Mouse (Mus musculus): Measurements from ENCODE around the gene Myo10.

DNA sequence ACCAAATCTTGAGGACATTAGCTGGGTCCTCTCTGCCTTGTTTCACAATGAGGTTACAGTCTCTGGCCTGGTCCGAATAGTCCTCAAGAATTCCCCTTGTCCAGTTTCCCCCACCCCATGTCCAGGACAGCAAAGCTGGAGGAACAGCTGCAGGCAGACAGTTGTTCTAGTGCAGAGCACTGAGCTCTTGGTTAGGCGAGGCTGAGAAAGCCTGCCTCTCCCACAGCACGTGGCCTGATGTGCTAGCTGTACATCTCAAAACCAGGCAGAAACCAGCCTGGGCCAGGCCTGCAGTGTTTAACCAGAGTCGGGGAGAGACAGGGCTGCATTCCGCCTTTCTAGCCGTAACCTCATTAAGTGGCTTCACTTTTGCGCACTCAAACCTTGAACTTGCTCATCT, 4.7 kb downstream of the Myo10 start:
- no peak for TF ChIP-seq GATA1 (IDR thresholded peaks at IDR 0.05; ENCODE audit: borderline replicate concordance, low read length)
- TF ChIP-seq FLI1 (IDR thresholded peaks at IDR 0.05; ENCODE audit: low read length): no peak
